Mouse (Mus musculus) right cerebral cortex, adult 2 months (tissue): ENCODE measurements at regions not wholly inside any gene's neighbourhood (a gene's known extent, or its start where the extent isn't known, plus 50 kb on each side); places are given as distances from the start of the nearest gene placed in this dataset.
"Not testable (repeated sequence)": the region's sequence is repeated elsewhere in the genome, so short reads cannot be mapped to it uniquely, and the experiment has no call there.

Experiments
- DNase-seq, 2 experiments: peaks; one replicate each; pipeline ENCODE4 v3.0.0; 2021 to 2022; ENCODE audit warnings: low spot score in 2 of 2

- DNase-seq = no peak
Measured at GRCm38 (mm10) chr3:65608385-65608784, 57.6 kb upstream of the Lekr1 start.

- DNase-seq = no peak
Measured at GRCm38 (mm10) chr3:65611712-65612111, 54.3 kb upstream of the Lekr1 start.

GRCm38 (mm10) chr3:65612387-65612786, 53.6 kb upstream of the Lekr1 start:
- DNase-seq = peak in 1 of 2 experiments; percentile 26

GRCm38 (mm10) chr3:65612968-65613367, 53.1 kb upstream of the Lekr1 start:
- no peak for DNase-seq

- not testable (repeated sequence) for DNase-seq
Measured at GRCm38 (mm10) chr3:65614901-65615300, 51.1 kb upstream of the Lekr1 start.
